Mouse (Mus musculus) gastrocnemius, postnatal 36 days (tissue): ENCODE measurements at regions not wholly inside any gene's neighbourhood (a gene's known extent, or its start where the extent isn't known, plus 50 kb on each side); places are given as distances from the start of the nearest gene placed in this dataset.

Source experiments
- DNase-seq, 2 experiments: peaks; one replicate each; pipeline ENCODE4 v3.0.0; 2022
- intact Hi-C: fragments of 180-260 bp; cut with DNase I; formaldehyde crosslinking; loops from one replicate; pipeline ENCODE4 v1.15.1; 2025

- no peak for DNase-seq
- intact Hi-C loops, result no loop called here
Observed at GRCm38 (mm10) chr5:138875180-138876076, 55.5 kb downstream of the Gm5294 start.

GRCm38 (mm10) chr5:138881649-138882226 is 61.9 kb downstream of the Gm5294 start:
- no peak for DNase-seq
- intact Hi-C loops, result no loop called here

GRCm38 (mm10) chr5:138883573-138883972 is 63.7 kb downstream of the Gm5294 start:
- no peak for DNase-seq
- intact Hi-C loops, result no loop called here

DNA sequence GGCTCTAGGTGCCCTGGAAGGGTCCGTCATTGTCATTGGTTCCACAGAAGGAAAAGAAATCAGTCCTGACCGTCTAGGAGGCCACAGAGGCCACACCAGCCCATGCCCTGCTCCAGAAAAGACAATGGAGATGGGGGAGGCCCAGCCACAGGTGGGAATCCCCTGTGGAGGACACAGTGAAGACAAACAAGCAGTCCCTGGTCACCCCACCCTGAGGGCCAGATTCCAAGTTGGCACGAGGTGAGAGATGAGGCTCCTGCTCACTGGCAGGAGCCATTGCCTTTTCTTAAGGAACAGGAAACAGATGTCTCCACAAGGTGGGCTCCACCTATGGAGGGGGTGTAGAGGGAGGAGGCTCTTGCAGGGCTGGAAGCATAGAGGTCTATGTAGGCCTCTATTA is 66.0 kb downstream of the Gm5294 start:
- intact Hi-C loops, result no loop called here
- DNase-seq, result peak in 1 of 2 experiments; percentile 15

DNA sequence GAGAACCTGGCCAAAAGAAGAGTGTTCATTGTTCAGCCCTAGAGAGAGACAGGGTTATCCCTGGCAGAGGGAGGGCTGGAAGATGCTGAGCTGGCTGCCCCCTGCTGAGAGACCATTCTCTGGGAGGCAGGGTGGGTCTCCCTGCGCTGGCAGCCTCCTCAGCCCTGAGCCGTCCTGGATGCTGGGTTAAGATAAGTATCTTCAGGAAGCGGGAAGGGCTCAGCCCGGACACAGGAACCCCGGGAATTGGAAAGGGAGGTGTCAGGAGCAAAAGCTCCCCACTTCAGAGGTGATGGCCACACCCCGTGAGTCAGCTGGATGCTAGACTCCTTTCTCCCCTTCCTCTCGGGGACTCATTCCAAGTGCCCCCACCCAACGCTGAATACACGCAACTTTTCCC is 68.9 kb downstream of the Gm5294 start:
- intact Hi-C loops, result no loop called here
- DNase-seq, result no peak

DNA sequence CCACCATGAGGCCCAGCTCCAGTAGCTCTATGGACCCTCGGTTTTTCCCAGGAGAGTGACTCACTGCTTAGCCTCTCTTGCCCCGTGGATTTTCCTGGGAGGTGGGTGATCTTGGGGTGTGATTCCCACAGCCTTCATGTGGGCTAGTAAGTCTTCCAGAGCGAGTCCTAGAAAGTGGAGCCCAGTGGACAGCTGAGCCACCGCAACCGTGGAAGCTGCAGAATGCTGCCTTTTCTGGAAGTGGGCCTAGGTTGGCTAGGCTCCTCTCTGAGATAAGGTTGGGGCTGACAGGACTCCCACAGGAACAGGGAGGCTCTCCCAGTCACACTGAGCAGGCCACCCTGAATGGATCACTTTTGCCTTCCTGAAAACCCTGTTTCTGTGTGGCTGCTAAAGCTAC is 69.9 kb downstream of the Gm5294 start:
- intact Hi-C loops, result no loop called here
- no peak for DNase-seq

DNA sequence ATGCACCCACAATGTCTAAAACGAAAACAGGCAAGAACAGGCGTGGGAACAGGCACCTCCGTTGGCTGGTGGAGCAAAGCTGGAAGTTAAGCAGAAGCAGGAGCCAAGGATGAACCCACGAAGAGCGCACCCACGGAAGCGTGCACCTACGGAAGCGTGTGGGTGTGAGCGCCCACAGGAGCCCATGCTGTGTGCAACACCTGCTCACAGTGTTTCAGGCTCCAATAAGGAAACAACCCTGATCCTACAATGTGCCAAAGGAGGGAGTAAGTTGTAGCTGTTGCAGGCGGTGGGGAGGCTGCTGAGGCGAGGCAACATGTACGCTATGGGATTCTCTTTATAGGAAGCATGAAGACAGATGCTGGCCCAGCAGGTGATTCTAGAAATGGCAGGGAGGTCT is 74.6 kb downstream of the Gm5294 start:
- intact Hi-C loops, result no loop called here
- DNase-seq, result no peak

DNA sequence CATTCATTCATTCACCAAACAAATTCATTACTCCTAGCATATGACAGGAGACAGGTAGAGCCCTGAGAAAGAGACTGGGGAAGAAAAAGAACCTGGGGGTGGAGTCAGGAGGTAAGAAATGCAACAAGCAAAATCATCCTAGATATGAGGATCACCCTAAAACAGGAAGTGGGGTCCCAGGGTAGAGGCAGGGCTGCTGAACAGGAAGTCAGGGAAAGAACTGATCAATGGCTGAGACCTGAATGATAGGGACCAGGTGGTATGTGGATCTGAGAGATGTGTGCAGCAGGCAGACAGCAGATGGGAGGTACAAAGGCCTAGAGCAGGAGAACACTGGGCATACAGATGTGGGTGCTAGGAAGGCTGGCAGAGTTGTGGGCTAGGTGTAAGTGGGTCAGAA is 77.4 kb downstream of the Gm5294 start:
- intact Hi-C loops, result no loop called here
- no peak for DNase-seq

DNA sequence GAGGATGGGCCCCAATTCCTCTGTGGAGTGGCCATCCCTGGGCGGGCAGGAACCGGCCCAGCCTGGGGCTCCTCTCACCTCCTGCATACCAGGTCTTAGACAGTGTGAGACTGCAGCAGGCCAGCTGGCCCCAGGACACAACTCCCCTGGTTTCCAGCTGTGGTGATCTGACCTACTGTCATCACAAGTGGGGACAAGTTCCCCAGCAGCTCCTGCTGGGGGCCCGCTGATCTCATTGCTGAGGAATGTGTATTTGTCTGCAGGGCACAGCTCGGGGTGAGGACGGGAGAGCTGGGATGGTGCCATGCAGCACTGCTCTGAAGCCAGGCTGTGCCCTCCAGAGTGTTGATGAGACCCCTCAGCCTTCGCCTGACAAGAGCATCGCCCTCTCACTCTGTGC is 78.6 kb downstream of the Gm5294 start:
- DNase-seq, result no peak
- intact Hi-C loops, result no loop called here

GRCm38 (mm10) chr5:138900952-138901599 is 81.2 kb downstream of the Gm5294 start:
- DNase-seq, result no peak
- intact Hi-C loops, result no loop called here

- intact Hi-C loops, result no loop called here
Observed at GRCm38 (mm10) chr5:138902316-138902715, 82.4 kb downstream of the Gm5294 start.

DNA sequence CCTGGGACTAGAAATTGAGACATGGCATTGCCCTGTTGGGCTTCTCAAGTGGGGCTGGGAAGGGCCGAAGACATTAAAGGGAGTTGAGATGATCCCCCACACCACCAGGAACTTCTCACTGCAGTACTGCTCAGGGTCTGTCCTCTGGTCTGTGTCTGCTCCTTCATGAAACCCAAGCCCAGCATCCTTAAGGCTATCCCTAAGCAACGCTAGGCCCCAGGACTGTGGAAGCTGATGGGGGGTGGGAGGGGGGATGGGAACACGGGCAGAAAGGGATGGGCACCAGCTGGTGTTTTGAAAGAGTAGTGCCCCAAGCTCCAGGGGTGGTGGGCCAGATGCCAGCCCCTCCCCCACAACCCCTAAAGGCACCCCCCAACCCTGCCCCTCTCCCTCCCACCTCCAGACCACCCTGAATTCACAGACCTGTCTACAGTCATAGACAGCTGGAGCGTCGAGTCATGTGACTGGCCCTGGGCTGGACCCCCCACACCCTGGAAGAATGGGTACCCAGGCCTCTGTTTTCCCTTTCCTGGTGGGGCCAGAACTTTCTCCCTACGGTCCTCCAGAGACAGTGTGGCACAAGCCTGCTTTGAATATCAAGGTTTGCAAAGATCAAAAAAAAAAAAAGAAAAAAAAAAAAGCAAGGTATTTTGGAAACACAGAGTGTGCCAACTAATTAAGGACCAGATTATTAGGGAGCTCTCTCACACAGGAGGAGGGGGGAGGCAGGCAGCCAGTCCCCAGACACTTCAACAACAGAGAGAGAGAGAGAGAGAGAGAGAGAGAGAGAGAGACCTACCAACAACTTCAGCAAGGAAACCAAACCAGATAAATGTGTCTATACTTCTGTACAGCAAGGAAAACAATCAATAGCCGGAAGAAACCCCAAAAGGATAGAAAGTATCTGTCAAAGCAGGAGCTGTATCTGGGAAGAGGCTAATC is 85.1 kb downstream of the Pdgfa start:
- intact Hi-C loops, result no loop called here

More at GRCm38 (mm10) chr5:138902316-138902715, 82.4 kb downstream of the Gm5294 start:
- DNase-seq, result no peak

DNA sequence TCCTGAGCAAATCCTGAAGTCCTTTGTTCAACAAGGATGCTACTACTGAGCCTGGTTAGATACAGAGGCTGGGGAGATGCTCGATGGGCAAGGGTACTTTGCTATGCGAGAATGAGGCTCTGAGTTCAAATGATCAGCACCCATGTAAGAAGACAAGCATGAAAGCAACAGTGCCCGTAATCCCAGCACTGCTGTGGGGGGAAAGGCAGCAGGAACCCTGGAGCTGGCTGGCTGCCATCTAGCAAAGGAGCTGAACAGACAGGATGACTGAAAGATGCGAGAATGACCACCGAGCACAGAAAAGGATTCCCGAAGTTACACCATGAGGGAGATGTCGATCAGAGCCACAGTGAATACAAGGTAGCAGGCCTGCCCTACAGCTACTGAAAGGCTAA is 84.5 kb downstream of the Pdgfa start:
- DNase-seq, result no peak
- intact Hi-C loops, result no loop called here

More for the DNA sequence above, 85.1 kb downstream of the Pdgfa start:
- DNase-seq, result no peak

- intact Hi-C loops, result loop anchor here (5.0 kb wide), 1 partner anchor 48 kb away; no protein-coding TSS in a partner anchor
- DNase-seq, result no peak
Observed at GRCm38 (mm10) chr5:138915068-138915467, 82.1 kb downstream of the Pdgfa start.

- no peak for DNase-seq
- intact Hi-C loops, result loop anchor here (5.0 kb wide), 1 partner anchor 48 kb away; no protein-coding TSS in a partner anchor
Observed at GRCm38 (mm10) chr5:138915496-138915895, 81.7 kb downstream of the Pdgfa start.

- intact Hi-C loops, result no loop called here
- DNase-seq, result peak; percentile 69 to 82
Observed at GRCm38 (mm10) chr5:138920156-138920845, 76.9 kb downstream of the Pdgfa start.

- no peak for DNase-seq
- intact Hi-C loops, result no loop called here
Observed at GRCm38 (mm10) chr5:138922116-138922515, 75.1 kb downstream of the Pdgfa start.
